Mouse (Mus musculus): ENCODE measurements at regions not wholly inside any gene's neighbourhood (a gene's known extent, or its start where the extent isn't known, plus 50 kb on each side); places are given as distances from the start of the nearest gene placed in this dataset.

DNA sequence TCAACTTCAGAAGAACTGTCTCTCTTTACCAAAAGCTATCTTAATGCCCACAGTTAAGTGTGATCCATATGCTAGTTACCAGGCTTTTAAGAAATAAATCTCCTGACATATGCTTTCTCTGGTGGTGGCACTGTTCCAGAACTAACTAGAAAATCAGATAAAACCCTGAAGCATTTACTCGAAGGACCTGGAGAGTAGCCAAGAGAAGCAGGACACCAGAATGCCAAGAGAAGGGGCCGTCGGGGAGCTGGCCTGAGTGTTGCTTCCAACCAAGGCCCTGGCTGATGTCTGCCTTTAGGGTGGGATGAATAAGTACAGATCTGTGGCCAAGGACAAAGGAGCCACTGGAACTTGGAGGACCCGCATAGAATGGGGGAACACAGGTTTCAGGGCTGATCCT, 305.9 kb downstream of the Agtpbp1 start:
- TF ChIP-seq CTCF (IDR thresholded peaks at IDR 0.05; ENCODE audit: extremely low read depth, insufficient read depth, insufficient read length, insufficient replicate concordance) (no peak), POLR2A (IDR thresholded peaks at IDR 0.05; ENCODE audit: low read depth, low read length) (no peak)
- Histone ChIP-seq H3K36me3 (ENCODE audit: control insufficient read depth, insufficient read depth, low read length) (no peaks in the 10 kb centered on the region), H3K27me3 (ENCODE audit: control insufficient read depth, insufficient read depth, low read length) (no peaks in the 10 kb centered on the region), H3K27ac (ENCODE audit: insufficient read depth, low read length) (no peak overlapping the region), H3K4me1 (ENCODE audit: control insufficient read depth, insufficient read depth, insufficient read length) (no peaks in the 10 kb centered on the region), H3K4me3 (ENCODE audit: extremely low read depth, insufficient read depth, insufficient read length) (no peak overlapping the region)
- 72% methylated on average over 4 of the region's 4 CpGs for WGBS
- DNase-seq (ENCODE audit: low read depth in 1 of 2, low spot score in 2 of 2): no peak

DNA sequence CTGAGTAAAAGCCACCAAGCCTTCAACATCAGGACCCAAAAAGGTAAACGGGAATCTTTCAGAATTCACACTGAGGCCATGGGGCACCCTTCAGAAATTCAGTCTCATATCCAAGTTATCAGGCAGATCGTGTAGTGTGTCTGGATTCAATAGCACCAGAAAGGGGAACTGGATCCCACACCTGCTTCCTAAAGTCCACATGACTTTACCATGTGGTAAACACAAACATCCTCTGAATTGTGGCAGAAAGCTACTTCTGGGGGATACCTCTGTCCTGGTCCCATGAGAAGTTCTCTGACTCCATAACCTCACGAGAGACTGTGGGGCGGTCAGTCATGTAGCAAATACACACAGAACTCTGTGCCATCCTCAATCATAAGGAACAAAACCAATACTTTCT, 313.4 kb downstream of the Agtpbp1 start:
- WGBS: 57% methylated on average over 4 of the region's 4 CpGs
- Histone ChIP-seq H3K4me1 (ENCODE audit: control insufficient read depth, insufficient read depth, insufficient read length) (no peaks in the 10 kb centered on the region), H3K27me3 (ENCODE audit: control insufficient read depth, insufficient read depth, low read length) (no peaks in the 10 kb centered on the region), H3K4me3 (ENCODE audit: extremely low read depth, insufficient read depth, insufficient read length) (no peak overlapping the region), H3K27ac (ENCODE audit: insufficient read depth, low read length) (no peak overlapping the region), H3K36me3 (ENCODE audit: control insufficient read depth, insufficient read depth, low read length) (no peaks in the 10 kb centered on the region)
- no peak for TF ChIP-seq CTCF (IDR thresholded peaks at IDR 0.05; ENCODE audit: extremely low read depth, insufficient read depth, insufficient read length, insufficient replicate concordance)
- TF ChIP-seq POLR2A (IDR thresholded peaks at IDR 0.05; ENCODE audit: low read depth, low read length): no peak
- no peak for DNase-seq (ENCODE audit: low read depth in 1 of 2, low spot score in 2 of 2)

GRCm38 (mm10) chr13:59266854-59267253, 318.2 kb downstream of the Agtpbp1 start:
- Histone ChIP-seq H3K4me3 (ENCODE audit: extremely low read depth, insufficient read depth, insufficient read length) (no peak overlapping the region), H3K27ac (ENCODE audit: insufficient read depth, low read length) (no peak overlapping the region), H3K36me3 (ENCODE audit: control insufficient read depth, insufficient read depth, low read length) (no peaks in the 10 kb centered on the region), H3K4me1 (ENCODE audit: control insufficient read depth, insufficient read depth, insufficient read length) (no peaks in the 10 kb centered on the region), H3K27me3 (ENCODE audit: control insufficient read depth, insufficient read depth, low read length) (no peaks in the 10 kb centered on the region)
- 58% methylated on average over 4 of the region's 4 CpGs for WGBS
- DNase-seq (ENCODE audit: low read depth in 1 of 2, low spot score in 2 of 2): no peak
- no peak for TF ChIP-seq POLR2A (IDR thresholded peaks at IDR 0.05; ENCODE audit: low read depth, low read length)
- no peak for TF ChIP-seq CTCF (IDR thresholded peaks at IDR 0.05; ENCODE audit: extremely low read depth, insufficient read depth, insufficient read length, insufficient replicate concordance)

- Histone ChIP-seq H3K27me3 (ENCODE audit: control insufficient read depth, insufficient read depth, low read length) (no peaks in the 10 kb centered on the region), H3K4me1 (ENCODE audit: control insufficient read depth, insufficient read depth, insufficient read length) (no peaks in the 10 kb centered on the region), H3K27ac (ENCODE audit: insufficient read depth, low read length) (no peak overlapping the region), H3K36me3 (ENCODE audit: control insufficient read depth, insufficient read depth, low read length) (no peaks in the 10 kb centered on the region), H3K4me3 (ENCODE audit: extremely low read depth, insufficient read depth, insufficient read length) (no peak overlapping the region)
- no peak for TF ChIP-seq CTCF (IDR thresholded peaks at IDR 0.05; ENCODE audit: extremely low read depth, insufficient read depth, insufficient read length, insufficient replicate concordance)
- no peak for TF ChIP-seq POLR2A (IDR thresholded peaks at IDR 0.05; ENCODE audit: low read depth, low read length)
- 91% methylated on average over 11 of the region's 11 CpGs for WGBS
- no peak for DNase-seq (ENCODE audit: low read depth in 1 of 2, low spot score in 2 of 2)
Observed at GRCm38 (mm10) chr13:59264126-59264525, 320.9 kb downstream of the Agtpbp1 start.

GRCm38 (mm10) chr13:59261924-59262323, 323.1 kb downstream of the Agtpbp1 start:
- WGBS: 83% methylated on average over 3 of the region's 3 CpGs
- Histone ChIP-seq H3K4me3 (ENCODE audit: extremely low read depth, insufficient read depth, insufficient read length) (no peak overlapping the region), H3K27ac (ENCODE audit: insufficient read depth, low read length) (no peak overlapping the region), H3K36me3 (ENCODE audit: control insufficient read depth, insufficient read depth, low read length) (no peaks in the 10 kb centered on the region), H3K4me1 (ENCODE audit: control insufficient read depth, insufficient read depth, insufficient read length) (no peaks in the 10 kb centered on the region), H3K27me3 (ENCODE audit: control insufficient read depth, insufficient read depth, low read length) (no peaks in the 10 kb centered on the region)
- DNase-seq (ENCODE audit: low read depth in 1 of 2, low spot score in 2 of 2): no peak
- TF ChIP-seq CTCF (IDR thresholded peaks at IDR 0.05; ENCODE audit: extremely low read depth, insufficient read depth, insufficient read length, insufficient replicate concordance) (no peak), POLR2A (IDR thresholded peaks at IDR 0.05; ENCODE audit: low read depth, low read length) (no peak)

DNA sequence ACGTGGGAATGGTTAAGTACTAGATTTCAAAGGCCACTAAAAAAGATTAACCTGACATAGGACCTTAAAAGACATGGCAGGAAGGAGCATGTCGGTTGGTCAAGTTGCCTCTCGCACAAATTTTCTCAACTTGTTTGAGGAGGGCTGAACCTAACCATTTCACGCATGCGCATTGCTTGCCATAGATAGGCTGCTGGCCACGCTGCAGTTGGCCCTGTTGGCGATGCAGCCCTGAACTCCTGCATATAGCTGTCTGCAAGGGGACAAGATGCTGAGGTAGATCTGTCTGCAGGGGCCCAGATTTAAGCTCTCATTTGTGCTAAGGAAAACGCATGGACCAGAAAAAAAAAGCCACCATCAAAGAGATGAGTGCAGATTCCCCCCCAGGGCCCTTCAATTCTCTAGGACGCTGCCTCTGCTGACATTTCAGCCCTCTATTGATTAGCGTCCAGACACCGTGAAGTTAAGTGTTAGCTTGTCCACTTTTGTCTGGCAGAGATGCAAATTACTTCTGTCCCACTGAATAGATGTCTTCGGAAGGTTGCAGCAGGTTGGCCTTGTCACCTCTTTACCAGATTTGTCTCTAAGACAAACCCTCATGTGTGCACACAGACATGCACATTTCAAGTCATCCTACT, 329.1 kb downstream of the Agtpbp1 start:
- no peaks in the 10 kb centered on the region for H3K27me3 ChIP-seq (ENCODE audit: control insufficient read depth, insufficient read depth, low read length)
- H3K4me3 ChIP-seq (ENCODE audit: extremely low read depth, insufficient read depth, insufficient read length): no peak overlapping the region
- no peak overlapping the region for H3K27ac ChIP-seq (ENCODE audit: insufficient read depth, low read length)
- H3K4me1 ChIP-seq (ENCODE audit: control insufficient read depth, insufficient read depth, insufficient read length): no peaks in the 10 kb centered on the region
- DNase-seq (ENCODE audit: low read depth in 1 of 2, low spot score in 2 of 2): no peak
- TF ChIP-seq CTCF (IDR thresholded peaks at IDR 0.05; ENCODE audit: extremely low read depth, insufficient read depth, insufficient read length, insufficient replicate concordance) (no peak), POLR2A (IDR thresholded peaks at IDR 0.05; ENCODE audit: low read depth, low read length) (no peak)
- WGBS: 88% methylated on average over 12 of the region's 12 CpGs
- H3K36me3 ChIP-seq (ENCODE audit: control insufficient read depth, insufficient read depth, low read length): no peaks in the 10 kb centered on the region

DNA sequence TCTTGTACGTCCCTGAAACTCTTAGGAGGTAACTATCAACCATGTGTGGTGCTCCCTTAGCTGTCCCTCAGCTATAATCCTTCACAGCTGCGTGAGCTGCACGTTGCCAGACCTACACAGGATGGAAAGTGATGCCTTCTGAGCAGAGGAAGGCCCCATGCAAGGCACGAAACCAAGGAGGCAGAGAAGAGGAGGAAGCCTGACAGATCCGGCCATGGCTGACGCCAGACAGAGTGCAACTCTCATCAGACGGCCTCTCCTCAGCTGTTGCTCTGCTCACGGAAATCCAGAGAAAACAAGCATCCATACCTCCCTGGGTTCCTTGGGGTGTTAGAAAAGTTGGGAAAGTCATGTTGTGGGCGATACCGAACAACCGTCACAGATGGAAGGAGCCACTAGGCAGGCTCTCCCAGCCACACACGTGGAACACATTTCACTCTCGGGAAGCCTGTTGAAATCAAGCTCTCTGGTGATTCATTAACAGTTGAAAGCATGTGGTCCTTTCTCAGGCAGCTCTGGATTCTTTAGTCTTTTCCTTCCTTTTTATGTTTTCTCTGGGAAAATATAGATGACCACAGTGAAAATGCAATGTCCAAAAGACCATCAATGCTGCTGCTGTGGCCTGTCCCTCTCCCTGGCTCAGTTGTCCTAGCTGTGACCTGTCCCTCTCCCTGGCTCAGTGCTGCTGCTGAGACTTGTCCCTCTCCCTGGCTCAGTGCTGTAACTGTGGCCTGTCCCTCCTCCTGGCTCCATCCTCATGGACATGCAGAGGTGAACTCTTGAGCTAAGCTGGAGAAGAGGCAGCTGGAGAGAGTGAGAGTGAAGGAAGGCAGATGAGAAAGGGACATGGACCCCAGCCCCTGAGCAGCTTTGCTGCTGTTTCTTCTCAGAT, 331.1 kb downstream of the Agtpbp1 start:
- DNase-seq (ENCODE audit: low read depth in 1 of 2, low spot score in 2 of 2): no peak
- 76% methylated on average over 13 of the region's 13 CpGs for WGBS
- no peak for TF ChIP-seq CTCF (IDR thresholded peaks at IDR 0.05; ENCODE audit: extremely low read depth, insufficient read depth, insufficient read length, insufficient replicate concordance)
- no peak for TF ChIP-seq POLR2A (IDR thresholded peaks at IDR 0.05; ENCODE audit: low read depth, low read length)
- Histone ChIP-seq H3K36me3 (ENCODE audit: control insufficient read depth, insufficient read depth, low read length) (no peaks in the 10 kb centered on the region), H3K4me3 (ENCODE audit: extremely low read depth, insufficient read depth, insufficient read length) (no peak overlapping the region), H3K27ac (ENCODE audit: insufficient read depth, low read length) (no peak overlapping the region), H3K4me1 (ENCODE audit: control insufficient read depth, insufficient read depth, insufficient read length) (no peaks in the 10 kb centered on the region), H3K27me3 (ENCODE audit: control insufficient read depth, insufficient read depth, low read length) (no peaks in the 10 kb centered on the region)

All from spleen, adult 2 months (tissue).